Mouse (Mus musculus) forebrain, embryonic 13.5 days (tissue): ENCODE data around the gene Bahd1. TPM values are rescaled to one million over a fixed set of nuclear protein-coding genes. Genes with fewer than 3 reads are reported as not detected.
A peak's percentile ranks its signal among the peaks of the same experiment; 100 is the strongest.

Experiments used
- ATAC-seq: fragments of 200-750 bp; cut with Nextera tagmentation; 2 replicates; pipeline ENCODE4 v1.8.0; 2017
- H3K27ac ChIP-seq: fragments of 300-500 bp; sonication (generic); 2 replicates; pipeline ENCODE4 v1.5.1; 2015; ENCODE audit warnings: inconsistent platforms, mild to moderate bottlenecking, moderate library complexity
- H3K27me3 ChIP-seq: fragments of 300-500 bp; sonication (generic); 2 replicates; pipeline ENCODE4 v1.6.1; 2015; ENCODE audit warnings: mild to moderate bottlenecking, inconsistent platforms
- H3K36me3 ChIP-seq: fragments of 300-500 bp; sonication (generic); 2 replicates; pipeline ENCODE4 v1.6.1; 2015; ENCODE audit warnings: mild to moderate bottlenecking, inconsistent platforms; ENCODE audit not compliant: poor library complexity, severe bottlenecking
- H3K4me1 ChIP-seq: fragments of 300-500 bp; sonication (generic); 2 replicates; pipeline ENCODE4 v1.6.1; 2015; ENCODE audit warnings: inconsistent platforms
- H3K4me2 ChIP-seq: fragments of 300-500 bp; sonication (generic); 2 replicates; pipeline ENCODE4 v1.6.1; 2015; ENCODE audit warnings: inconsistent platforms, mild to moderate bottlenecking, moderate library complexity
- H3K4me3 ChIP-seq: fragments of 300-500 bp; sonication (generic); 2 replicates; pipeline ENCODE4 v1.5.1; 2015; ENCODE audit warnings: mild to moderate bottlenecking, inconsistent platforms
- H3K9ac ChIP-seq: fragments of 300-500 bp; sonication (generic); 2 replicates; pipeline ENCODE4 v1.6.1; 2015; ENCODE audit warnings: mild to moderate bottlenecking, inconsistent platforms
- H3K9me3 ChIP-seq: fragments of 300-500 bp; sonication (generic); replicated peaks from 2 replicates; pipeline ENCODE4 v1.6.1; 2016; ENCODE audit warnings: inconsistent platforms
- WGBS: fragments of 180-500 bp; shearing (Covaris S2); methylation state at CpG from one replicate; pipeline ENCODE4 v1.1.7; 2015; 5-methylcytosine and 5-hydroxymethylcytosine counted together
- polyA plus RNA-seq: library from polyadenylated mRNA; unstranded; fragments of >200 nt; fragmentation: Nextera tagmentation; extraction: Ambion mirVana; gene quantifications from 2 replicates; pipeline ENCODE4 v1.2.1, GENCODE M21; 2015

Gene Bahd1
- polyA plus RNA-seq, 1 experiment from 2014 or later = 4.4 TPM

DNA sequence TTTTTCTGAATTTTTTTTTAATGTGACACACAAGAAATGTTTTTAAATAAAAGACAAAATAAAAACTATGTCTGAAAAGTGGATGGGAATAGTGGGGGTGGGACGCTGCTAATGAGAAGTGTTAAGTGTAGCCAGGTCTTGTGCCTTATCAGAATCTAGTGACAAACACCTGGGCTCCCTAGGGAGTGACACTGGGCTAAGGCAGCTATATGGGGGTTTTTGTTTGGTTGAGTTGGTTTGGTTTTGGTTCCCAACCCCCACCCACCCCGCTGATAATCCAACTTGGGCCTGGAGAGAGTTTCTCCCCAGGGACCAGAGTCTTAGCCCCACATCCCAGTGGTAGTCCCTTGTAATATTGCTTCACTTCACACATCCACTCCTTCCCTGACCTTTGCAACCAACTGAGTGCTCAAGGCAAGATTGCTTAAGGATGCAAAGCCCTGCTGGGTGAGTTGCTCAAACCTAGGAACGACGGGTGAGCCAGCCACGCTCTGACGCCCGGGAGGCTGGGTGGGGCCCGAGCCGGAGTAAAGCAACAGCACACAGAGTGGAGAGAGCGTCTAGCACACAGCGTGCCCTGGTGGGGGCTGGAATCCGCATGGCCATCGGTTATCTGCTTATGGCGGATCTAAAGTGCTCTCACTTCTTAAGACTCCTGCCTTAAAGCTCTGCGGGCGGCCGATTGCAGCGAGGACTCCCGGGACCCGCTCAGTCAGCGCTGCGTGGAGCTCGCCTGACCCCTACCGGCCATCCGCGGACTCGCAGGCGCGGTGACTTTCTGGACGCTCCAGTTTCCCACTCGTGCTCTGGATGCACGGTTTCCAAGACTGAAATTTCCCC is 17.1 kb upstream of the Bahd1 start:
- Histone ChIP-seq H3K4me1 (peaks cover 5% of the 10 kb centered on the region), H3K9ac (peak overlapping the region; percentile 64), H3K9me3 (no peaks in the 10 kb centered on the region), H3K4me2 (peak overlapping the region; percentile 73), H3K4me3 (peak overlapping the region; percentile 38), H3K27me3 (peaks cover 28% of the 10 kb centered on the region), H3K27ac (no peak overlapping the region), H3K36me3 (peaks cover 12% of the 10 kb centered on the region)
- ATAC-seq = peak; percentile 84
- WGBS = 2% methylated on average over 32 of the region's 32 CpGs

DNA sequence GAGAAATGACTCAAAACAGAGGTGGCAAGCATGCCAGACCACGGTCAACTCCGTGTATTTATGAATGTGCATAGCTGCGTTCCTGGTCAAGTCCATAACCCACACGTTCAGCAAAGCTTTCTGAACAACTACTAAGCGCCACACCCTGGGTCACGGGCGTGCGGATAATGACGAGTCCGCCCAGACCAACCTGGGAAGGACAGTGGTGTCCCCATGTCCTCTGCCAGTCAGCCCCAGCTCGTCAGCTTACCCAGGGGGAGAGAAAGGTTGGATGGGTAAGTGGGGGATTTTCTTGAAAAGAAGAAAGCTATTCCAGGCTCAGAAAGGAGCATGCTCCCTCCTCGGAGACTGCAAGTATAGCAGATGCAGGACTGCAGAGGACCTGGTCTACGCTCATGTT is 12.7 kb upstream of the Bahd1 start:
- no peak overlapping the region for H3K9ac ChIP-seq
- no peak overlapping the region for H3K4me3 ChIP-seq
- H3K4me1 ChIP-seq = peaks cover 5% of the 10 kb centered on the region
- H3K27me3 ChIP-seq = peaks cover 28% of the 10 kb centered on the region
- H3K27ac ChIP-seq = no peak overlapping the region
- ATAC-seq = no peak
- H3K4me2 ChIP-seq = no peak overlapping the region
- H3K36me3 ChIP-seq = no peaks in the 10 kb centered on the region
- no peaks in the 10 kb centered on the region for H3K9me3 ChIP-seq
- 71% methylated on average over 13 of the region's 13 CpGs for WGBS

DNA sequence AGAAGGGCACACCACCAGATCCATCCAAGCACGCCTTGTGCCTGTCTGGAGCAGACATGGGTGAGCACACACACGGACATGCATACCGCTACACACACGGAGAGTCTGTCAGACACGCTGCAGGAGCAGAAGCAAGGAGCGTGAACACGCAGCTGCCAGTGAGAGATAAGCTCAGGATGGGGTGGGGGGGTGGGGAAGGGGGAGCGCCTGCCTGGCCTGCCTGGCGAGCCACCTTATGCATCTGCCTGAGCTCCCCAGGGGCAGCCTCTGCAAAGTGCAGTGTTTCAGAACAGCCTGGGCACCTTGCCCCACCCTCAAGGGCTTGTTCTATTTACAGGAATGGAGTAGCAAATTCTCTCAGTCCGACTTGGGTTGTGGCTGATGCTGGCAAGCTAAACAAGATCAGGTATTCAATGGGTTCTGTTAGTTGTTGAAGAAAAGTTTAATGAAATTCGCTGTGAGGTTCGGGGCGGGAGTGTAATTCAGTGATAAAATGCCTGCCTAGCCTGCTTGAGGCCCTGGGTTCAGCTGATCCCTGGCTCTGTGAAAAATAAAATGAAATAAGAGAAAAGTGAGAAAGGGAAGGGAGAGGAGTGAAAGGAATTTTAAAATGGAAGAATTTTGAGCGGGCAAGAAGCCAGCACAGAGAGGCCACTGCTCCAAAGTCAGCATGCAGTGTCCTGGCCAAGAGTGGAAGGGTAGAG is 12.2 kb upstream of the Bahd1 start:
- 34% methylated on average over 14 of the region's 14 CpGs for WGBS
- no peaks in the 10 kb centered on the region for H3K9me3 ChIP-seq
- peaks cover 32% of the 10 kb centered on the region for H3K27me3 ChIP-seq
- H3K36me3 ChIP-seq = no peaks in the 10 kb centered on the region
- no peak overlapping the region for H3K9ac ChIP-seq
- no peak for ATAC-seq
- no peak overlapping the region for H3K27ac ChIP-seq
- H3K4me3 ChIP-seq = no peak overlapping the region
- peaks cover 3% of the 10 kb centered on the region for H3K4me1 ChIP-seq
- H3K4me2 ChIP-seq = no peak overlapping the region

DNA sequence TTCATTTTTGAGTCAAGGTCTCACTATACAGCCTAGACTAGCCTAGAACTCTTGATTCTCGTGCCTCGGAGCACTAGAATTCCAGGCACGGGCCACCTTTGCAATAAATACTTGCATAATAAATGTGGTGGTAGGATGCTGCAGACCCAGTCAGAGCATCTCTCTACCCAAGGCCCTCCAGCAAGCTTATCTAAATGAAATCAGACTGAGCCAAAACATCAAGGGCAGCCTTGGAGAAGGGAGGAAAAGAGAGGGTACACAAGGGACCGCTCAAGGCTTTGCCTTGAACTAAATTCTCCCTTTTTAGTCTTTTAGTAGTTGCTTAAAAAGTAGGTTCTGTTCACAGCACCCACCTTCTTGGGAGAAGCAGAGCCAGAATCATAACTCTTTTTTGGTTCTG is 9.0 kb upstream of the Bahd1 start:
- 90% methylated on average over 4 of the region's 4 CpGs for WGBS
- H3K4me3 ChIP-seq = no peak overlapping the region
- H3K4me1 ChIP-seq = peaks cover 3% of the 10 kb centered on the region
- no peak overlapping the region for H3K27ac ChIP-seq
- no peaks in the 10 kb centered on the region for H3K36me3 ChIP-seq
- ATAC-seq = no peak
- H3K4me2 ChIP-seq = no peak overlapping the region
- H3K9ac ChIP-seq = no peak overlapping the region
- peaks cover 44% of the 10 kb centered on the region for H3K27me3 ChIP-seq
- no peaks in the 10 kb centered on the region for H3K9me3 ChIP-seq

DNA sequence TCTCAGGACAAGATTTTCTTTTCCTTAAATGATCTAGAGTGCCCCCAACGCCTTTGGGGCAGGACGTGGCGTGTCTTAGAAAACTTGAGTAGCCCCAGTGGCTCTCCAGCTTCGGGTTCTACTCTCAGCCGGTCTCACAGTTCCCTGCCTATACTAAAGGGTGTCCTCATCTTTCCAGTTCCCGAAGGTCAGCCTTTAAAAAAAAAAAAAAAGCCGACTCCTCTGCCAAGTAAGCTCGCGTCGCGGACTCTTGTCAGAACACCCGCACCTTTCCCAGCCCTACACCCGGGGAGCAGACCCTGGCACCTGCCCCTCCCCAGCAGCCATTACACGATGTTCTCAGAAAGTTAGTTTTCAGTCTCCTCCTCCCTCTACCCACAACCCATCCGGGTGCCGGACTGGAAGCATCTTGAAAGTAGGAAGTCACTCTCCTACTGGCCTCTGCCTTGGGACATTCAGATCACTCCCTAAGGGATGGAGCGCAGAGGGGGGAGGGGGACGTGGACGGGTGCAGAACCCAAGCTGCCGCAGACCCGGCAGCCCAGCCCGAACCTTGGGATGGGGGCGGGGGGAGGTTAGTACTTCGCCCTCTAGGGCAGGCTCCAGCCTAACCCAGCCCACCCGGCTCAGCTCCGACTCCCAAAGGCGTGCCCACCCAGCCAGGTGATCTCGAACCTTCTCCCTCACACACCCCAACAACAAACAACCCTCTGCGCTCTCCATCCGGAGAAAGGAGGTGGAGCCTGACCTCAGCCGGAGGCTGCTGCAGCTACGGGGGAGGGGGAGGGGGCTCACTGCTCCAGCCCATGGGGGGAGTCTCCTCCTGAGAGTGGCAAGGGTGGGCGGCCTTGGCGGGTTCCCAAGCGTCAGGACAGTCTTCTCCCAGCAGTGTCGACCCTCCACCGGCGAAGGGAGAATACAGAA is 3.9 kb upstream of the Bahd1 start:
- ATAC-seq = no peak
- Histone ChIP-seq H3K4me3 (peak overlapping the region; percentile 46), H3K4me2 (peak overlapping the region; percentile 78), H3K27me3 (peaks cover 77% of the 10 kb centered on the region), H3K27ac (no peak overlapping the region), H3K36me3 (no peaks in the 10 kb centered on the region), H3K9ac (peak overlapping the region; percentile 58), H3K9me3 (no peaks in the 10 kb centered on the region), H3K4me1 (peaks cover 37% of the 10 kb centered on the region)
- 1% methylated on average over 37 of the region's 38 CpGs for WGBS

DNA sequence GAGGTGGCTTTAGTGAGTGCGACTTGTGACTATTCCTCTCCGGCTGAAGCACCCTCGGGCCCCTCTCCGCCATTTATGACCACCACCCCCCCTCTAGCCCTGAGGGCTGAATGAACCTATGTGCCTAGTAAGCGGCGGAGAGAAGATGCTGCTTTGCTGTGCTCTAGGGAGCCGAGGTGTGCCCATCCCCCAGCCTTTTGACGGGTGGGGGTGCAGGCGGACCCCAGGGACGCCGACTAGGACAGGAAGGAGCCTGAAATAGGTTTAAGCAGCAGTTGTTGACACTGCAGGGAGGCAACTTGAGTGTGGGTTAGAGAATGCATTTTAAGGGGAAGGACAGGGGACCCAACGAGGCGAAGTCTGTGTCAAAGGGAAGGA is 3.3 kb upstream of the Bahd1 start:
- Histone ChIP-seq H3K9me3 (no peaks in the 10 kb centered on the region), H3K27ac (no peak overlapping the region), H3K27me3 (peaks cover 77% of the 10 kb centered on the region), H3K4me1 (peaks cover 37% of the 10 kb centered on the region), H3K9ac (peak overlapping the region; percentile 58), H3K4me3 (peak overlapping the region; percentile 46), H3K36me3 (no peaks in the 10 kb centered on the region), H3K4me2 (peak overlapping the region; percentile 78)
- ATAC-seq = no peak
- WGBS = under 1% methylated on average over 13 of the region's 13 CpGs

DNA sequence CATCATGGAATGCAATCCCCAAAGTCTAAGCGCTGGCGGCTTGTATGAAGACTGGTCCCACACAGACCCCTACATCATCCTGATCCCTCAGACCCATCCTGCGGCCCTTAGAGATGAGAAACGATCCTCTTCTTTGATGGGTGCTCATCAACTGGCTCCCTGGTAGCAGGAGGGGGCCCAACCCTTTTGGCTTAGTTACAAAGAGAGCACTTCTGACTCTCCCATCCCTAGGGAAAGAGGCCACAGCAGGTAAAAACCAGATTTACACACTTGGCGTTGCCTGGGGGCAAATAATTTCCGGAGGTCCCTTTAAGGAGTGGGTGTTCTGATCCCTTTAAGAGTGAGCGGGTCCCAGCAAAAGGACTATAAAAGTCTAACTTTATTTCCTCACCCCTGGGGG is 2.8 kb upstream of the Bahd1 start:
- Histone ChIP-seq H3K4me2 (peak overlapping the region; percentile 78), H3K36me3 (no peaks in the 10 kb centered on the region), H3K4me1 (peaks cover 37% of the 10 kb centered on the region), H3K27me3 (peaks cover 77% of the 10 kb centered on the region), H3K9me3 (no peaks in the 10 kb centered on the region), H3K27ac (no peak overlapping the region), H3K4me3 (peak overlapping the region; percentile 46), H3K9ac (0 out of 2 replicates have a peak overlapping the region, but pooled peaks have one; percentile 58)
- ATAC-seq = no peak
- under 1% methylated on average over 7 of the region's 7 CpGs for WGBS

DNA sequence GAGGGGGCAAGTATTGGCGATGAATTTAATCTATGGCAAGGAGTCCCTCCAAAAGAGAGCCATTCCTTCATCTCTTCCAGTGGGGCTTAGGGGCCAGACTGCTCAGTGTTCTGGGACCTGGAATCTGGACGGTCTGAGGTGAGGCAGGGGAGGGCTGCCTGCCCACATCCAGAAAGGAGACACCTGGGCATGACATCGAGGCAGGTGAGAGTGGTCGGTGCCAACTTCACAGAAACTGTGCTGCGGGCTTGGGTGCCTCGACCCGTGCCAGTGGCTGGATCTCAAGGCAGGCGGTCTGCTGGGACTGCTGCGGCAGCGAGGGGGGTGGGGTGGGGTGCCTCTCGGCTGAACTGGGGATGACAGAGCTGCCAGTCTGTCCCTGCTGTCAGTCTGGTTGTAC is 2.4 kb upstream of the Bahd1 start:
- ATAC-seq = no peak
- no peak overlapping the region for H3K9ac ChIP-seq
- no peaks in the 10 kb centered on the region for H3K9me3 ChIP-seq
- peak overlapping the region; percentile 78; the same call in 1 of the 2 replicates for H3K4me2 ChIP-seq
- H3K27ac ChIP-seq = no peak overlapping the region
- H3K4me3 ChIP-seq = peak overlapping the region; percentile 9; the same call in 1 of the 2 replicates
- H3K36me3 ChIP-seq = no peaks in the 10 kb centered on the region
- 0% methylated on average over 11 of the region's 11 CpGs for WGBS
- H3K4me1 ChIP-seq = peaks cover 42% of the 10 kb centered on the region
- H3K27me3 ChIP-seq = peaks cover 75% of the 10 kb centered on the region

DNA sequence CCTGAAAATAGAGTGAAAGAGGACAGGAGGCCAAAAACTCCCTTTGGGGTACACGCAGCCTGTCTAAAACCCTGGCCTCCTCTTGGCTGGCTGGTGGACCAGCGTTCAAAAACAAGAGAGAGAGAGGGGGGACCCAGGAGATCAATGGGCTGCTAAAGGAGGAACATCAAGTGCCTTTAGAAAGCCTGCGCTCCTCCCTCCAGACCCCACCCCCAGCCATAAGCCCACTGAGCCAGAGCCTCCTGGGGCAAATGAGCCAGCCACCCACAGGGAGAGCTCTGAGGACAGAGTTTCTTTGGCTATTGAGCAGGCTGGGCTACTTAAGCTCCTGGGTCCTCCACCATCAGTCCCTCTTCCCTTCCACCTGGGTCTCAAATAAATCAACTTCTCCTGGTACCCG is 1.4 kb upstream of the Bahd1 start:
- Histone ChIP-seq H3K27me3 (peaks cover 68% of the 10 kb centered on the region), H3K4me3 (no peak overlapping the region), H3K4me1 (peaks cover 51% of the 10 kb centered on the region), H3K9me3 (no peaks in the 10 kb centered on the region), H3K9ac (no peak overlapping the region), H3K27ac (no peak overlapping the region), H3K4me2 (no peak overlapping the region), H3K36me3 (no peaks in the 10 kb centered on the region)
- no peak for ATAC-seq
- WGBS = 2% methylated on average over 4 of the region's 4 CpGs

DNA sequence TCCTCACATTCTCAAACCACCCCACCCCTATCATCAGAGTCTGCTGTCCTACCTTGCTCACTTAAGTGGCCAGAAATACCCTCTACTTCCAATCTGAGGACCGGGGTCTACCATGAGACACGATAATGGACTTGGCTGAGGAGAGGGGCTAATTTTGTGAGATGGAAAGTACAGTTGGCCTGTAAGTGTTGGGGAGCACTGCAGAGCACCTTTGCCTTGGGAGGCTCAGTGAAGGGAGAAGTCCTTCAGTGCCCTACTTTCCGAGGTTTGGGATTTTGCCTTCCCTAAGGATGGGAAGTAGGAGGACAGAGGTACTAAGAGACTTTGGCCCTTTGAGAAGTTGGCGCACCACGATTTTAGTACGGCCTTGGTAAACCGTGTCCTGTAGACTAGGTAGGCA is 871 bp upstream of the Bahd1 start:
- 9% methylated on average over 7 of the region's 7 CpGs for WGBS
- H3K4me1 ChIP-seq = peaks cover 56% of the 10 kb centered on the region
- ATAC-seq = no peak

DNA sequence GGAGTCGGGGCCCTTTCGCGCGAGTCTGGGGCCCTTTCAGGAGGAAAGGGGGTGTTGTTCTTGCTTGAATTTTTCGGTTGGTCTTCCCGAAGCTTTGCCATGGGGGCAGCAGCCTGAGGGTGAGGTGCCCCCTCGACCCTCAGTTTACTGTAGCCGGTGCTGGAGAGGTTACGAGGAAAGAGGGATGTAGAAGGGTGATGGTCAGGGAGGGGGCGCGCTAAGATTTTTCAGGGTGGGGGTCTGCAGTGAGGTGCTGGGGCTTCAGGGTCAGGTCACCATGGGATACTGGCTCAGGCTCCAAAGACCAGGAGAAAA is 606 bp downstream of the Bahd1 start:
- peaks cover 71% of the 10 kb centered on the region for H3K4me1 ChIP-seq
- no peaks in the 10 kb centered on the region for H3K36me3 ChIP-seq
- WGBS = 2% methylated on average over 11 of the region's 11 CpGs
- peaks cover 50% of the 10 kb centered on the region for H3K27me3 ChIP-seq
- peak overlapping the region; percentile 66 for H3K9ac ChIP-seq
- H3K9me3 ChIP-seq = no peaks in the 10 kb centered on the region
- H3K4me3 ChIP-seq = peak overlapping the region; percentile 90
- H3K27ac ChIP-seq = no peak overlapping the region
- peak; percentile 16 for ATAC-seq
- peak overlapping the region; percentile 99 for H3K4me2 ChIP-seq

More for the DNA sequence above, 871 bp upstream of the Bahd1 start:
- no peaks in the 10 kb centered on the region for H3K9me3 ChIP-seq
- H3K36me3 ChIP-seq = no peaks in the 10 kb centered on the region
- H3K4me3 ChIP-seq = no peak overlapping the region
- peaks cover 65% of the 10 kb centered on the region for H3K27me3 ChIP-seq
- H3K4me2 ChIP-seq = no peak overlapping the region
- H3K27ac ChIP-seq = no peak overlapping the region
- H3K9ac ChIP-seq = no peak overlapping the region
